Mouse (Mus musculus) forebrain, embryonic 12.5 days (tissue): Measurements from ENCODE around the gene Gm49396. TPM values are rescaled to one million over a fixed set of nuclear protein-coding genes. Genes with fewer than 3 reads are reported as not detected.

ENCODE experiments used
- ATAC-seq: fragments of 200-750 bp; cut with Nextera tagmentation; 2 replicates; pipeline ENCODE4 v1.8.0; 2017; ENCODE audit warnings: moderate TSS enrichment; ENCODE audit not compliant: low FRiP score
- H3K27ac ChIP-seq: fragments of 300-500 bp; sonication (generic); 2 replicates; pipeline ENCODE4 v1.5.1; 2016; ENCODE audit warnings: mild to moderate bottlenecking
- H3K27me3 ChIP-seq: fragments of 300-500 bp; sonication (generic); 2 replicates; pipeline ENCODE4 v1.6.1; 2016; ENCODE audit warnings: mild to moderate bottlenecking
- H3K36me3 ChIP-seq: fragments of 300-500 bp; sonication (generic); replicated peaks from 2 replicates; pipeline ENCODE4 v1.6.1; 2016; ENCODE audit warnings: mild to moderate bottlenecking
- H3K4me1 ChIP-seq: fragments of 300-500 bp; sonication (generic); 2 replicates; pipeline ENCODE4 v1.6.1; 2016
- H3K4me2 ChIP-seq: fragments of 300-500 bp; sonication (generic); 2 replicates; pipeline ENCODE4 v1.6.1; 2016; ENCODE audit warnings: mild to moderate bottlenecking, moderate library complexity
- H3K4me3 ChIP-seq: fragments of 300-500 bp; sonication (generic); replicated peaks from 2 replicates; pipeline ENCODE4 v1.5.1; 2016; ENCODE audit warnings: mild to moderate bottlenecking
- H3K9ac ChIP-seq: fragments of 300-500 bp; sonication (generic); 2 replicates; pipeline ENCODE4 v1.6.1; 2016; ENCODE audit warnings: mild to moderate bottlenecking
- H3K9me3 ChIP-seq: fragments of 300-500 bp; sonication (generic); 2 replicates; pipeline ENCODE4 v1.6.1; 2016
- WGBS: fragments of 180-500 bp; shearing (Covaris S2); methylation state at CpG from one replicate; pipeline ENCODE4 v1.1.7; 2016; 5-methylcytosine and 5-hydroxymethylcytosine counted together
- polyA plus RNA-seq: library from polyadenylated mRNA; unstranded; fragments of >200 nt; fragmentation: Nextera tagmentation; extraction: Ambion mirVana; gene quantifications from 2 replicates; pipeline ENCODE4 v1.2.1, GENCODE M21; 2016

Gene Gm49396
- polyA plus RNA-seq, 1 experiment from 2014 or later = 24.0 TPM

GRCm38 (mm10) chr7:30533941-30534632 is 29.1 kb upstream of the Gm49396 start:
- WGBS = 4% methylated on average over 24 of the region's 26 CpGs
- Histone ChIP-seq H3K27me3 (no peaks in the 10 kb centered on the region), H3K36me3 (peaks cover 46% of the 10 kb centered on the region), H3K4me3 (peak overlapping the region; percentile 71), H3K4me1 (peaks cover 39% of the 10 kb centered on the region), H3K9me3 (no peaks in the 10 kb centered on the region), H3K4me2 (peak overlapping the region; percentile 81), H3K27ac (peak overlapping the region; percentile 87), H3K9ac (peak overlapping the region; percentile 90)
- ATAC-seq = peak; percentile 53

GRCm38 (mm10) chr7:30534633-30535577 is 28.2 kb upstream of the Gm49396 start, which contains the start of gene Arhgap33:
Gene Arhgap33, minus strand, starts transcription at chr7:30535060.
- Histone ChIP-seq H3K36me3 (peaks cover 46% of the 10 kb centered on the region), H3K9ac (peak within 1 kb of the TSS; percentile 90), H3K4me3 (peak within 1 kb of the TSS; percentile 71), H3K4me1 (peaks cover 39% of the 10 kb centered on the region), H3K4me2 (peak within 1 kb of the TSS; percentile 81), H3K27me3 (no peaks in the 10 kb centered on the region), H3K9me3 (no peaks in the 10 kb centered on the region), H3K27ac (peak within 1 kb of the TSS; percentile 90)
- WGBS = 1% methylated on average over 47 of the region's 84 CpGs
- ATAC-seq = peak; percentile 93

GRCm38 (mm10) chr7:30540572-30540971 is 22.6 kb upstream of the Gm49396 start:
- Histone ChIP-seq H3K4me1 (peaks cover 5% of the 10 kb centered on the region), H3K27me3 (no peaks in the 10 kb centered on the region), H3K36me3 (peaks cover 49% of the 10 kb centered on the region), H3K4me3 (no peak overlapping the region), H3K27ac (no peak overlapping the region), H3K9me3 (no peaks in the 10 kb centered on the region), H3K4me2 (no peak overlapping the region), H3K9ac (no peak overlapping the region)
- ATAC-seq = no peak
- 88% methylated on average over 7 of the region's 7 CpGs for WGBS

- peaks cover 64% of the 10 kb centered on the region for H3K36me3 ChIP-seq
- ATAC-seq = no peak
- 95% methylated on average over 2 of the region's 2 CpGs for WGBS
- H3K4me2 ChIP-seq = no peak overlapping the region
- H3K27ac ChIP-seq = no peak overlapping the region
- H3K27me3 ChIP-seq = no peaks in the 10 kb centered on the region
- H3K4me1 ChIP-seq = no peaks in the 10 kb centered on the region
- no peaks in the 10 kb centered on the region for H3K9me3 ChIP-seq
- no peak overlapping the region for H3K4me3 ChIP-seq
- no peak overlapping the region for H3K9ac ChIP-seq
Measured at GRCm38 (mm10) chr7:30544327-30544726, 18.8 kb upstream of the Gm49396 start.

- peaks cover 23% of the 10 kb centered on the region for H3K4me1 ChIP-seq
- no peaks in the 10 kb centered on the region for H3K9me3 ChIP-seq
- no peak overlapping the region for H3K4me3 ChIP-seq
- no peak overlapping the region for H3K27ac ChIP-seq
- no peak overlapping the region for H3K4me2 ChIP-seq
- ATAC-seq = no peak
- H3K36me3 ChIP-seq = peaks cover 38% of the 10 kb centered on the region
- H3K9ac ChIP-seq = no peak overlapping the region
- 92% methylated on average over 2 of the region's 2 CpGs for WGBS
- H3K27me3 ChIP-seq = no peaks in the 10 kb centered on the region
Measured at GRCm38 (mm10) chr7:30549880-30550279, 13.3 kb upstream of the Gm49396 start.

GRCm38 (mm10) chr7:30550603-30551002 is 12.5 kb upstream of the Gm49396 start:
- Histone ChIP-seq H3K27me3 (no peaks in the 10 kb centered on the region), H3K4me2 (no peak overlapping the region), H3K4me1 (peaks cover 23% of the 10 kb centered on the region), H3K36me3 (peaks cover 41% of the 10 kb centered on the region), H3K4me3 (no peak overlapping the region), H3K9ac (no peak overlapping the region), H3K27ac (no peak overlapping the region), H3K9me3 (no peaks in the 10 kb centered on the region)
- 95% methylated on average over 1 of the region's 1 CpGs for WGBS
- no peak for ATAC-seq

- Histone ChIP-seq H3K9me3 (no peaks in the 10 kb centered on the region), H3K27me3 (no peaks in the 10 kb centered on the region), H3K36me3 (peaks cover 42% of the 10 kb centered on the region), H3K27ac (peak overlapping the region; percentile 95), H3K4me2 (peak overlapping the region; percentile 92), H3K4me3 (peak overlapping the region; percentile 65), H3K4me1 (peaks cover 23% of the 10 kb centered on the region), H3K9ac (peak overlapping the region; percentile 69)
- WGBS = 2% methylated on average over 10 of the region's 10 CpGs
- ATAC-seq = peak; percentile 69
Measured at GRCm38 (mm10) chr7:30551445-30552101, 11.6 kb upstream of the Gm49396 start.

- peak; percentile 96 for ATAC-seq
- Histone ChIP-seq H3K9ac (peak within 1 kb of the TSS; percentile 69), H3K27ac (peak within 1 kb of the TSS; percentile 95), H3K27me3 (no peaks in the 10 kb centered on the region), H3K4me3 (peak within 1 kb of the TSS; percentile 65), H3K9me3 (no peaks in the 10 kb centered on the region), H3K4me1 (peaks cover 23% of the 10 kb centered on the region), H3K4me2 (peak within 1 kb of the TSS; percentile 92), H3K36me3 (peaks cover 50% of the 10 kb centered on the region)
- under 1% methylated on average over 44 of the region's 44 CpGs for WGBS
Measured at GRCm38 (mm10) chr7:30552102-30553020, 10.8 kb upstream of the Gm49396 start, which contains the start of the genes Hspb6 and Proser3. Gene Hspb6, plus strand, starts transcription at chr7:30552178. Gene Proser3, minus strand, starts transcription at chr7:30552299.

GRCm38 (mm10) chr7:30553021-30553589 is 10.0 kb upstream of the Gm49396 start:
- H3K9ac ChIP-seq = peak overlapping the region; percentile 65
- H3K4me1 ChIP-seq = peaks cover 27% of the 10 kb centered on the region
- WGBS = 10% methylated on average over 23 of the region's 23 CpGs
- H3K36me3 ChIP-seq = peaks cover 52% of the 10 kb centered on the region
- H3K27me3 ChIP-seq = no peaks in the 10 kb centered on the region
- H3K4me3 ChIP-seq = peak overlapping the region; percentile 65
- H3K4me2 ChIP-seq = peak overlapping the region; percentile 92
- H3K27ac ChIP-seq = peak overlapping the region; percentile 95
- no peak for ATAC-seq
- no peaks in the 10 kb centered on the region for H3K9me3 ChIP-seq

- Histone ChIP-seq H3K36me3 (peaks cover 44% of the 10 kb centered on the region), H3K4me2 (peak overlapping the region; percentile 92), H3K27ac (no peak overlapping the region), H3K4me3 (peak overlapping the region; percentile 65; the same call in 1 of the 2 replicates), H3K4me1 (peaks cover 36% of the 10 kb centered on the region), H3K9me3 (no peaks in the 10 kb centered on the region), H3K9ac (peak overlapping the region; percentile 65; the same call in 1 of the 2 replicates), H3K27me3 (no peaks in the 10 kb centered on the region)
- 86% methylated on average over 22 of the region's 22 CpGs for WGBS
- no peak for ATAC-seq
Measured at GRCm38 (mm10) chr7:30553810-30554584, 9.1 kb upstream of the Gm49396 start.
